Mouse (Mus musculus) thymus, adult 2 months (tissue): ENCODE data around the gene Nmrk1.

ENCODE experiments used
- CTCF ChIP-seq: fragments of 200-500 bp; IDR thresholded peaks from 2 replicates; pipeline ENCODE4 v1.5.1; 2012; ENCODE audit warnings: mild to moderate bottlenecking, control low read depth, low read length, moderate library complexity, borderline replicate concordance; ENCODE audit not compliant: control insufficient read depth, poor library complexity, insufficient read depth; ENCODE audit errors: extremely low read depth
- POLR2A ChIP-seq: fragments of 200-500 bp; IDR thresholded peaks from 2 replicates; pipeline ENCODE4 v1.6.1; 2012; ENCODE audit warnings: mild to moderate bottlenecking, low read length, control low read depth, moderate library complexity; ENCODE audit not compliant: control insufficient read depth, poor library complexity, insufficient read depth; ENCODE audit errors: extremely low read depth

GRCm38 (mm10) chr19:18590942-18591354, 40.8 kb upstream of the Nmrk1 start:
- TF ChIP-seq CTCF (no peak), POLR2A (no peak)
